Mouse (Mus musculus) adipocyte (in vitro differentiated cells): ENCODE results near the gene Prdx2.

ENCODE experiments used
- DNase-seq: peaks from one replicate; pipeline ENCODE4 v3.0.0-alpha.2; 2016; ENCODE audit warnings: low spot score

The Prdx2 gene

GRCm38 (mm10) chr8:84978248-84978940 lies 9.0 kb downstream of the Prdx2 start, which contains the start of gene Junb:
Junb (minus strand) TSS chr8:84978718.
- peak; percentile 97 for DNase-seq

- DNase-seq = peak; percentile 96
Observed at GRCm38 (mm10) chr8:84979599-84980421, 10.4 kb downstream of the Prdx2 start.

DNA sequence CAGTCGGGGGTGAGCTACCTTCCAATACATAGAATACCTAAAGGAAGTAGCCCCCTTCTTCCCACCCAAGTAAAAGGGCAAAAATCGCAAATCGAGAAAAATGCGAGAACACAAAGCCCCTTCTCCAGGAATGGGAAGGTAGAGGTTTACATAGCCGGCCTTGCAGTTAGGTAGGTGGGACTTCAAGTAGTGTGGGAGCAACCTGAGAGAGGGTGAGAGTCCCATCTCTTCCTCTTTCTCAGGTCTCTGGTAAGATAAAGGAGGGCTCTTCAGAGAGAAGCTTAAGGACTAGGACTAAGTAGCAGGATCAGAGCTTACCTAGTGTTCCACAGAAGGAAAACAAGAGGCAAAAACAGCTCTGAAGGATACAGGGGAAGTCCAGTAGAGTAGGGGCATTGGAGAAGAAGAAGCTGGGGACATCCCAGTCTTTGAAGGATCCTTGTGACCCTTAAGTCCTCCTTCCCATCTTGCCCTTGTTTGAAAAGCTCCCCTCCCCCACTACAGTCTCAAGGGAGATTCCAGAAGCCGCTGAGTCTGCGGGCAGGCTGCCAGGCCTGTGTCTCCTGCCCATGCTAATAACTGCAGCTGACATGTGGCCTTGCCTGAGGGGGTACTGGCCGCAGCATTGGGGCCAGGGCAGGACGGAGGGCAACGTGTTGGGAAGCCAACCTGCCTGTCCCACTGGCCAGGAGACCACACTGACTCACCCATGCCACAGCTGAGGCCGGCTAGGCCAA lies 11.4 kb downstream of the Prdx2 start:
- DNase-seq = peak; percentile 95

DNA sequence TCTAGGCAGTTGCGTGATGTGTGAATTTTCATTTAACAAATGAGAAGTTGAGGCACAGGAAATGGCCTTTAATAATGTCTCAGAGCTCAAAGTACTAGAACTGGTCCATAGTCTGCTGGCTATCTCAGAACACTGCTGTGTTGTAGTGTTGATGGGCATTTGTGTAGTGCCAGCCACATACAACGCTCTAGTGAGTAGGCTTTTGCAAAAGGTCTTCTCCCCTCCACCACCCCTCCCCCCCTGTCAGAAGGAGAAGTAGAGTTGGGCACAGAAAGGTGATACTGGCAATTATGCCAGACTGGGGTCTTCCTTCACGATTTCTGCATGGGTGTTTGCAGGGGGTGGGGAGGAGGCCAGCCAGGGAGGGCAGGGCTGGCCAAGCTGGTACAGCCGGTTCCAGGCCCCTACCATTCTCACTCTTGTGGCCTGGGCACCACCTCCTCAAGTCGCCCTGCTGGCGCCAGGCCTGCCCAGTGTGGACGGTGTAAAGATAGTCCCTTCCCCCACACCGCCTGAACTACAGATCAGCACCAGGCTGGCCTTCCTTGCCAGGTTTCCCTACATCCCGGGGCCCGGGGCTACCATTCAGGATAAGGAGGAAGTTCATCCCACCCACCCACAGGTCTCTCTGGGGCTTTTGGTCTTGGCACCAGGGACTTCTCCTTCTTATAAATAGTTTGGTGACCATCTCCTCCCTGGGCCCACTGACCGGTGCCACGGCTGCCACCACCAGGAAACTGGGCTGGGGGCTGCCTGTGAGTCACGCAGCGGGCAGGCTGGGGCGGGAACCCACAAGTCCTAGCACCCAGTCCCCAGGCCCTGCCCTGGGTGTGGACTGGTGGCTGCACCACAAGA lies 12.5 kb downstream of the Prdx2 start:
- DNase-seq = no peak

GRCm38 (mm10) chr8:84982499-84983011 lies 13.2 kb downstream of the Prdx2 start:
- no peak for DNase-seq

GRCm38 (mm10) chr8:84984294-84985048 lies 15.1 kb downstream of the Prdx2 start:
- no peak for DNase-seq

- DNase-seq = no peak
Observed at GRCm38 (mm10) chr8:84985049-84985683, 15.8 kb downstream of the Prdx2 start.

DNA sequence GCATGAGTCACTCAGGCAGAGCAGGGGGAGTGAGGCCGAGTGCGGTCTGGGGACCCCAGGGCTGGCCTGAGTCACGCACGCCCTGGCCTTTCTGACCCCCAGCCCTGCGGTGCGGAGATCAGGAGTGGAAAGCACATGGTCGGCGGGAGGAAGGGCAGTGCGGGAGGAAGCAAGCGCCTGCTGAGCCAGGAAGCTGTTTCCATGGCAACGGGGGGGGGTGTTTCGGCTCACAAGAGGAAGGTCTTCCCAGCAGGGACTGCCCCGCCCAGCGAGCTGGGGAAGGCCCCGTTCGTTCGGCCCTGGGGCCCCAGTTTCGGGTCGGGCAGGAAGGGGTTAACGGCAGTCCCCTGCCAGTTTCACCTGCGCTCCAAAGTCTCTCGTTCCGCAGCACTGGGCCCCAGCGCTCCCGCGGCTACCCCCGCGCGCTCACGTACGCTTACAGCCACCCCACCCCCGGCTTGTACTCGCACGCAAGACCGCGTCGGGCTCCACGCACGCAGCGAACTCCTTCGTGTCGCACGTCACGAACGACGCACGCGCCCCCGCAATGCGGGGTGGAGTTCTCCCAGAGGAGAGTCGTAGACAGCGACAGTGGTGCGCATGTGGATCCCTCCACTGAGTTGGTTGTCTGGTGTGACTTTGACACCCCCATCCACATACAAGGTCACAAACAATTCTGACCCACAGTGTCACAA lies 16.4 kb downstream of the Prdx2 start:
- DNase-seq = no peak

GRCm38 (mm10) chr8:84986379-84986945 lies 17.1 kb downstream of the Prdx2 start:
- no peak for DNase-seq

DNA sequence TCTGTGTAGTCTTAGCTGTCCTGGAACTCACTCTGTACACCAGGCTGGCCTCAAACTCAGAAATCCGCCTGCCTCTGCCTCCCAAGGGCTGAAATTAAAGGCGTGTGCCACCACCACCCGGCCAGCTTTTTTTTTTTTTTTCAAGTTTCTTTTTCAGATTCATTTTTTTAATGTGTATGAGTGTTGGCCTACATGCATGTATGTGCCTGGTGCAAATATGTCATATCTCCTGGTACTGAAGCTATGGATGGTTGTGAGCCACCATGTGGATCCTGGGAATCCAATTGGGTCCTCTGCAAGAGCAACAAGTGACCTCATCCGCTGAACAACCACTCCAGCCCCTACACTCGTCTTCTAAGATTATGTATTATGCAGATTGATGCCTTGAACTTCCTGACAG lies 18.0 kb downstream of the Prdx2 start:
- DNase-seq = no peak

GRCm38 (mm10) chr8:84987903-84988302 lies 18.5 kb downstream of the Prdx2 start:
- no peak for DNase-seq

- peak; percentile 76 for DNase-seq
Observed at GRCm38 (mm10) chr8:84989311-84989731, 19.9 kb downstream of the Prdx2 start.

GRCm38 (mm10) chr8:84989810-84990209 lies 20.4 kb downstream of the Prdx2 start:
- peak; percentile 96 for DNase-seq

DNA sequence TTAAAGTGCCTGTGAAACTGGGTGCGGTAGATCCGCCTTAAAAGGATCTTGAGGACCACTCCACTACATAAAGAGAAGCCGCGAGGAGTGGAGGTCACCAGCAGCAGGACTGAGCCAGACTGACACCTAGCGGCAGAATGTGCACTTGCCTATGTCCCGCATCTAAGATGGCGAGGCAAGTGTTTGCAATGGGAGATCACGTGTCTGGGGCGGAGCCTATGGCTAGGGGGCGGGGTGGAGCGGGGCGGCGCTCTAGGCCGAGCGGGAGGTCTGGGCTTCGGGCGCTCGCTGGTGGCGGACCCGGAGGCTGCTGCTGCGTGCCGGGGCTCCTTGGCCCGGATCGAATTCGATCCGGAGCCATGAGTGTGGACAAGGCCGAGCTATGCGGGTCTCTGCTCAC lies 21.0 kb downstream of the Prdx2 start, which contains the start of gene Hook2:
Hook2 (plus strand) TSS at position 255 of the 400 bp plus-strand sequence.
- DNase-seq = peak; percentile 99

DNA sequence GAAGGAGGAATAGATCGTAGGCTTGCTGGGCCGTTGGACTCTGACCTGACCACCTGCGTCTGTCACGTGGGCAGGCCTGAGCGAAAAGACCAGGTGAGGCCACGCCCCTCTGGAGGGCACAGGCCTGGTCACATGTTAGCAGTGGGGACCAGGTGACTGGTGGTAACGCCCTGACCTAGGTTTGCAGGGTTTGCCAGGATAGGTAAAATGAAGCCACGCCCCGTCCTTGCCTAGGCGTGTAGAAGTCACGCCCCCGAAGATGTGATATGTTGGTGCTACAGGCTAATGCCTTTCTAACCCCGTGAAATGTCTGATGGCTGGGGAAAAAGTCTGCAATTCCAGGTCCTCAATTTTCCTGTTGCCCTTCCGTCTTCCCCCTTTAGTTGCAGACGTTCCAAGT lies 21.4 kb downstream of the Prdx2 start:
- no peak for DNase-seq

DNA sequence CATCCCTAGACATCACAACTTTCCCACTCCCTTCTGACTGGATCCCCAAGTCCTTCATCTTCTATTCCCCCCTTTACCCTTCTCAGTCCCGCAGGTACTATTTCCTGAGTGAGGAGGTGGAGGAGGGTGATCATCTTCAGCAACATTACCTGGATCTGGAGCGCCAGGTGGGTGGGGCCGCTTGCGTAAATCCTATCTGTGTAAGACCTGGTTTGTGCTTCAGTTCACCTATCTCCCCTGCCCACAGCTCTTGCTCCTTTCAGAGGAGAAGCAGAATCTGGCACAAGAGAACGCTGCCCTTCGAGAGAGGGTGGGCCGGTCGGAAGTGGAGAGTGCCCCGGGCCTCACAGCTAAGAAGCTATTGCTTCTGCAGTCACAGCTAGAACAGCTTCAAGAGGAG lies 25.0 kb downstream of the Prdx2 start:
- no peak for DNase-seq

DNA sequence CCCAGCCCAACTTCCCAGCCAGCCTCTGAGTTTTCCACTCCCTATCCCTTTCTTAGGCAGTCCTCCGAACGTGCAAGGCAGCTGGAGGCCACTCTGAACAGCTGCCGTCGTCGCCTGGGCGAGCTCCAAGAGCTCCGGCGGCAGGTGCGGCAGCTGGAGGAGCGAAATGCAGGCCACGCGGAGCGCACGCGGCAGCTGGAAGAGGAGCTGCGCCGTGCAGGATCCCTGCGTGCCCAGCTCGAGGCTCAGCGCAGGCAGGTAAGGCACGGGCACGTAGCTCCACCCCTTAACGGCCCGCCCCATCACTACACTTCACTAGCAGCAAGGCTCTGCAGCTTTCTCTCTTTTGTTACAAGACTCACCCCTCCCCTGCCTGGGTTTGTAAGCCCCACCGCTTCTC lies 26.3 kb downstream of the Prdx2 start:
- no peak for DNase-seq

DNA sequence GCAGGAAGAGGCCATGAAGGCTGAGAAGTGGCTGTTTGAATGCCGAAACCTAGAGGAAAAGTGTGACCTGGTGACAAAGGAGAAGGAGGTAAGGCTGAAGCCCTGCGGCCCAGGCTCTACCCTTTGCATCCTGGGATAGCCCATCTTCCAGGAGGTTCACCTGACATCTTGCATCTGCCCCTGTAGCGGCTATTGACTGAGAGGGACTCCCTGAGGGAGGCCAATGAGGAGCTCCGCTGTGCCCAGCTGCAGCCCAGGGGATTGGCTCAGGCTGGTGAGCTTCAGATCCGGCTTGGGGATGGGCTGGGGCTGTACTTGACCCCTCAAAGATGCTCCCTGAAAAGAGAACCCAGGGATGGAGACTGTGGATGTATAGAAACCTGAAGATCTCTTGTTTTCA lies 27.6 kb downstream of the Prdx2 start:
- no peak for DNase-seq

GRCm38 (mm10) chr8:84997649-84998295 lies 28.4 kb downstream of the Prdx2 start:
- DNase-seq = peak; percentile 88
